Mouse (Mus musculus) liver, embryonic 14.5 days (tissue): ENCODE data around the gene Timm9.

Experiments used
- CTCF ChIP-seq: IDR thresholded peaks from 2 replicates; pipeline ENCODE4 v1.5.1; 2016; ENCODE audit warnings: antibody characterized with exemption, low read depth, control low read depth
- EP300 ChIP-seq: IDR thresholded peaks from 2 replicates; pipeline ENCODE4 v1.6.1; 2016; ENCODE audit warnings: antibody characterized with exemption, low read depth

GRCm38 (mm10) chr12:71141189-71141588 lies 4.7 kb upstream of the Timm9 start:
- TF ChIP-seq CTCF (no peak), EP300 (no peak)
